9 mouse cellular contexts compared by ENCODE assay signal in the genomic region with DNA sequence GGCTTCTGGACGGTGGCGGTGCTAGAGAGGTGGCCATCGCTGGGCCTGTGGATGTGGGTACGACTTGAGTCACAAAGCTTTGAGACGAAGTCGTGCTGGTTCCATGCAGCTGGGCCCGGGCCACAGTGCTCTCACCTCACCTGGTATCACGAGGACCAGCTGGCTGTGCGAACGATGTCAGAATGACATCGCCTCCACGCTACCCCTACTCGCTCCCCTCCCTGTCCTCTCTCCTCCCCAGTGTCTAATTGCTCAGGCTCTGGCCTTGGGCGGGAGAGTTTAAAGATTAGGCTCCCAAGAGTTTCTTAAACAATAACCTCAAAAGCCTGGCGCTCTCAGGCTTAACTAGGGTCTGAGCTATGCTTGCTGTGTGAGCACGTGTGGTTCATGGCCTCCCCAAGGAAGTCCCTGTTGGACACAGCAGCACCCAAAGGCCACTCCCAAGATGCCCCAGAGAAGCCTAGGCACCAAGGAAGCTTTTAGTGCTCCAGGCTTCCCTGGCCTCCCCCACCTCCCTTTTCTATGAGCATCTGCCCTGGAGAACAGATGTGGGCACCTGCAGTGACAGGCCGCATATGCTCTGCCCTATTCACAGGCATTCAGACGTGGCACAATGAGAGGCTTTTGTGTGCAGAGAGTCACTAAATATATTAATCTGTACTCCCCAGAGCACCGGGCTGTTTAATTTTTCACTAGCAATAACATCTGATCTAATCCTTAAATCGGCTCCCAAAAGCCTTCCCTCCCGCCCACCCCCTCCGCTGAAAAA. TPM values are rescaled to one million over a fixed set of nuclear protein-coding genes. Genes with fewer than 3 reads are reported as not detected.
DNase-seq lines count a peak whose midpoint lies in the region; ATAC-seq and TF ChIP-seq lines count a peak whose summit lies in the region.
"Had no signal": no experiment of that assay in that cellular context is flagged by ENCODE, and none has a peak within 500 bp of the region (broad histone marks: within the 10 kb centered on the region; RNA-seq: fewer than 3 reads in every experiment).

No protein-coding gene starts in this region.

- peak overlapping the region; percentile 54 for H3K27ac ChIP-seq in kidney, embryonic 16.5 days (ENCODE audit: low read length)
- H3K27ac ChIP-seq in embryonic facial prominence, embryonic 13.5 days, result no peak overlapping the region
- H3K27ac ChIP-seq in limb, embryonic 10.5 days, result peak overlapping the region; percentile 63
- H3K27ac ChIP-seq in neural tube, embryonic 14.5 days (ENCODE audit: low read depth, low read length), result peak overlapping the region; percentile 44
- no peak overlapping the region for H3K27ac ChIP-seq in cerebellum, adult 2 months (ENCODE audit: insufficient read depth, low read length)

- 0 out of 2 replicates have a peak, but pooled peaks cover 3% of the 10 kb centered on the region for H3K9me3 ChIP-seq in kidney, embryonic 16.5 days (ENCODE audit: low read length)
- no peaks in the 10 kb centered on the region for H3K9me3 ChIP-seq in embryonic facial prominence, embryonic 13.5 days
- H3K9me3 ChIP-seq in limb, embryonic 10.5 days (replicated peaks), result no peaks in the 10 kb centered on the region
- no peaks in the 10 kb centered on the region for H3K9me3 ChIP-seq in neural tube, embryonic 14.5 days (ENCODE audit: control insufficient read depth, low read length)

- TF ChIP-seq POLR2A in cerebellum, adult 2 months (IDR thresholded peaks at IDR 0.05; ENCODE audit: borderline replicate concordance, insufficient read depth, low read length), result no peak

- peaks cover 43% of the 10 kb centered on the region for H3K4me1 ChIP-seq in kidney, embryonic 16.5 days (ENCODE audit: insufficient read depth, low read length)
- peaks cover 35% of the 10 kb centered on the region for H3K4me1 ChIP-seq in embryonic facial prominence, embryonic 13.5 days
- H3K4me1 ChIP-seq in limb, embryonic 10.5 days, result peaks cover 26% of the 10 kb centered on the region
- peaks cover 26% of the 10 kb centered on the region for H3K4me1 ChIP-seq in neural tube, embryonic 14.5 days (ENCODE audit: control insufficient read depth, insufficient read depth, low read length)
- no peaks in the 10 kb centered on the region for H3K4me1 ChIP-seq in cerebellum, adult 2 months (ENCODE audit: control insufficient read depth, insufficient read depth, low read length)

- WGBS in kidney, embryonic 16.5 days, result 14% methylated on average over 22 of the region's 22 CpGs
- 7% methylated on average over 22 of the region's 22 CpGs for WGBS in embryonic facial prominence, embryonic 13.5 days
- WGBS in limb, embryonic 10.5 days, result 9% methylated on average over 22 of the region's 22 CpGs
- 3% methylated on average over 22 of the region's 22 CpGs for WGBS in neural tube, embryonic 14.5 days
- WGBS in cerebellum, adult 2 months, result 18% methylated on average over 22 of the region's 22 CpGs

- peak overlapping the region; percentile 51 for H3K4me3 ChIP-seq in kidney, embryonic 16.5 days (ENCODE audit: low read length)
- peak overlapping the region; percentile 49 for H3K4me3 ChIP-seq in embryonic facial prominence, embryonic 13.5 days
- H3K4me3 ChIP-seq in limb, embryonic 10.5 days, result peak overlapping the region; percentile 57
- peak overlapping the region; percentile 46 for H3K4me3 ChIP-seq in neural tube, embryonic 14.5 days (ENCODE audit: low read depth, low read length)
- no peak overlapping the region for H3K4me3 ChIP-seq in cerebellum, adult 2 months (replicated peaks; ENCODE audit: insufficient read depth, low read depth, low read length)

- no peak for TF ChIP-seq CTCF in cerebellum, adult 2 months (IDR thresholded peaks at IDR 0.05; ENCODE audit: borderline replicate concordance, insufficient read depth, low read depth, low read length)

- H3K9ac ChIP-seq in kidney, embryonic 16.5 days (replicated peaks; ENCODE audit: low read length), result peak overlapping the region; percentile 57
- peak overlapping the region; percentile 65 for H3K9ac ChIP-seq in embryonic facial prominence, embryonic 13.5 days
- H3K9ac ChIP-seq in neural tube, embryonic 14.5 days (replicated peaks; ENCODE audit: low read depth, low read length), result peak overlapping the region; percentile 50

- peak overlapping the region; percentile 85 for H3K4me2 ChIP-seq in kidney, embryonic 16.5 days (replicated peaks; ENCODE audit: low read depth, low read length)
- peak overlapping the region; percentile 90 for H3K4me2 ChIP-seq in embryonic facial prominence, embryonic 13.5 days
- H3K4me2 ChIP-seq in neural tube, embryonic 14.5 days (ENCODE audit: low read depth, low read length), result peak overlapping the region; percentile 90

- peak; percentile 52 for ATAC-seq in kidney, embryonic 16.5 days (ENCODE audit: low FRiP score, low TSS enrichment)
- ATAC-seq in embryonic facial prominence, embryonic 13.5 days (ENCODE audit: insufficient number of reproducible peaks, insufficient read depth, low FRiP score, low TSS enrichment, low read depth), result no peak
- ATAC-seq in neural tube, embryonic 14.5 days (ENCODE audit: low read depth), result peak; percentile 19
- no peak for ATAC-seq in cerebellum, adult (ENCODE audit: insufficient number of reproducible peaks, low FRiP score, low TSS enrichment)
- ATAC-seq: Patski had no signal

- no peak for DNase-seq in kidney, adult 8-10 months
- peak; percentile 53 for DNase-seq in limb, embryonic 10.5 days (ENCODE audit: low spot score)
- DNase-seq in cerebellum, adult 2 months, result no peak
- no peak for DNase-seq in spleen, adult 12 weeks (ENCODE audit: low spot score)

- H3K36me3 ChIP-seq in kidney, embryonic 16.5 days (ENCODE audit: insufficient read depth, low read length), result no peaks in the 10 kb centered on the region
- H3K36me3 ChIP-seq in embryonic facial prominence, embryonic 13.5 days, result no peaks in the 10 kb centered on the region
- no peaks in the 10 kb centered on the region for H3K36me3 ChIP-seq in limb, embryonic 10.5 days
- H3K36me3 ChIP-seq in neural tube, embryonic 14.5 days (ENCODE audit: control insufficient read depth, insufficient read depth, low read length), result no peaks in the 10 kb centered on the region

- H3K27me3 ChIP-seq in kidney, embryonic 16.5 days (ENCODE audit: insufficient read depth, low read length), result peaks cover 47% of the 10 kb centered on the region
- H3K27me3 ChIP-seq in embryonic facial prominence, embryonic 13.5 days, result peaks cover 83% of the 10 kb centered on the region
- peaks cover 73% of the 10 kb centered on the region for H3K27me3 ChIP-seq in limb, embryonic 10.5 days (ENCODE audit: low read depth, poor library complexity, severe bottlenecking)
- H3K27me3 ChIP-seq in neural tube, embryonic 14.5 days (ENCODE audit: control insufficient read depth, insufficient read depth, low read length), result no peaks in the 10 kb centered on the region
- peaks cover 2% of the 10 kb centered on the region; the same call in 1 of the 2 replicates for H3K27me3 ChIP-seq in cerebellum, adult 2 months (ENCODE audit: control insufficient read depth, insufficient read depth, low read length)

RNA-seq across cellular contexts. Expression of a gene that starts 4.6 kb away (rescaled TPM):
- polyA plus RNA-seq in kidney, embryonic 16.5 days (2015; fragmentation: Nextera tagmentation; extraction: Ambion mirVana), result 34.4 and 36.9 TPM in 2 replicates
- polyA plus RNA-seq in embryonic facial prominence, embryonic 13.5 days (2015; fragmentation: Nextera tagmentation; extraction: Ambion mirVana), result 4.0 and 5.1 TPM in 2 replicates
- 1.8 and 3.0 TPM in 2 replicates for polyA plus RNA-seq in limb, embryonic 10.5 days (2016; fragmentation: Nextera tagmentation; extraction: Ambion mirVana)
- polyA plus RNA-seq in neural tube, embryonic 14.5 days (2014; fragmentation: Nextera tagmentation; extraction: Ambion mirVana), result 15.1 and 18.8 TPM in 2 replicates
- 5.2 and 6.2 TPM in 2 replicates for polyA plus RNA-seq in cerebellum, adult 2 months (2012; rRNA removed)

RNA-seq across cellular contexts. Expression of a gene that starts 14.7 kb away (rescaled TPM):
- 31.4 and 32.4 TPM in 2 replicates for polyA plus RNA-seq in kidney, embryonic 16.5 days (2015; fragmentation: Nextera tagmentation; extraction: Ambion mirVana)
- 31.1 and 35.9 TPM in 2 replicates for polyA plus RNA-seq in embryonic facial prominence, embryonic 13.5 days (2015; fragmentation: Nextera tagmentation; extraction: Ambion mirVana)
- polyA plus RNA-seq in limb, embryonic 10.5 days (2016; fragmentation: Nextera tagmentation; extraction: Ambion mirVana), result 22.2 and 27.6 TPM in 2 replicates
- 50.7 and 51.0 TPM in 2 replicates for polyA plus RNA-seq in neural tube, embryonic 14.5 days (2014; fragmentation: Nextera tagmentation; extraction: Ambion mirVana)
- 33.8 TPM in 2 replicates for polyA plus RNA-seq in cerebellum, adult 2 months (2012; rRNA removed)

Comparison
In these comparisons a context has a peak if more than half of its experiments do, and no peak if none do; other contexts are left out.
1. ATAC-seq: peak in kidney, embryonic 16.5 days (single experiment) and neural tube, embryonic 14.5 days (single experiment); none in embryonic facial prominence, embryonic 13.5 days (single experiment) and cerebellum, adult (single experiment).
2. H3K27ac ChIP-seq: peak in kidney, embryonic 16.5 days (single experiment), limb, embryonic 10.5 days (single experiment) and neural tube, embryonic 14.5 days (single experiment); none in embryonic facial prominence, embryonic 13.5 days (single experiment) and cerebellum, adult 2 months (single experiment).
3. Peak in every context shown above with its lines, with median percentiles within 50 percentile points of each other: H3K4me2 ChIP-seq and H3K9ac ChIP-seq.